Mouse (Mus musculus) liver, embryonic 16.5 days (tissue): ENCODE data around the gene Gde1. TPM values are rescaled to one million over a fixed set of nuclear protein-coding genes. Genes with fewer than 3 reads are reported as not detected.

Experiments used
- ATAC-seq: fragments of 200-750 bp; cut with Nextera tagmentation; 2 replicates; pipeline ENCODE4 v1.8.0; 2017; ENCODE audit warnings: low read depth, mild to moderate bottlenecking, moderate number of reproducible peaks, moderate library complexity
- H3K27ac ChIP-seq: fragments of 300-500 bp; sonication (generic); 2 replicates; pipeline ENCODE4 v1.5.1; 2014; ENCODE audit warnings: mild to moderate bottlenecking, low read length
- H3K27me3 ChIP-seq: fragments of 300-500 bp; sonication (generic); 2 replicates; pipeline ENCODE4 v1.6.1; 2014; ENCODE audit warnings: low read depth, low read length, mixed read lengths; ENCODE audit not compliant: control insufficient read depth, insufficient read depth
- H3K36me3 ChIP-seq: fragments of 300-500 bp; sonication (generic); 2 replicates; pipeline ENCODE4 v1.6.1; 2014; ENCODE audit warnings: mild to moderate bottlenecking; ENCODE audit not compliant: control insufficient read depth, insufficient read depth
- H3K4me1 ChIP-seq: fragments of 300-500 bp; sonication (generic); 2 replicates; pipeline ENCODE4 v1.6.1; 2014; ENCODE audit warnings: low read depth, low read length, mixed read lengths; ENCODE audit not compliant: control insufficient read depth
- H3K4me2 ChIP-seq: fragments of 300-500 bp; sonication (generic); 2 replicates; pipeline ENCODE4 v1.6.1; 2014; ENCODE audit warnings: low read depth, low read length, mixed read lengths
- H3K4me3 ChIP-seq: fragments of 300-500 bp; sonication (generic); 2 replicates; pipeline ENCODE4 v1.5.1; 2014; ENCODE audit warnings: low read depth, mild to moderate bottlenecking, low read length
- H3K9ac ChIP-seq: fragments of 300-500 bp; sonication (generic); 2 replicates; pipeline ENCODE4 v1.6.1; 2014; ENCODE audit warnings: low read depth, low read length
- H3K9me3 ChIP-seq: fragments of 300-500 bp; sonication (generic); replicated peaks from 2 replicates; pipeline ENCODE4 v1.6.1; 2016; ENCODE audit warnings: low read length; ENCODE audit not compliant: control insufficient read depth
- WGBS: fragments of 180-500 bp; shearing (Covaris S2); extraction: QIAGEN DNeasy Blood & Tissue Kit; methylation state at CpG from one replicate; pipeline ENCODE4 v1.1.7; 2014; ENCODE audit not compliant: insufficient replicate concordance; 5-methylcytosine and 5-hydroxymethylcytosine counted together
- polyA plus RNA-seq: library from polyadenylated mRNA; unstranded; fragments of >200 nt; fragmentation: Nextera tagmentation; extraction: Ambion mirVana; gene quantifications from 2 replicates; pipeline ENCODE4 v1.2.1, GENCODE M21; 2015

Gene Gde1
- polyA plus RNA-seq, 1 experiment from 2014 or later, result 37.9 TPM

- no peak for ATAC-seq
- Histone ChIP-seq H3K27ac (no peak overlapping the region), H3K4me2 (no peak overlapping the region), H3K4me3 (no peak overlapping the region), H3K9me3 (no peaks in the 10 kb centered on the region), H3K9ac (no peak overlapping the region), H3K27me3 (no peaks in the 10 kb centered on the region), H3K36me3 (no peaks in the 10 kb centered on the region), H3K4me1 (no peaks in the 10 kb centered on the region)
- WGBS, result 54% methylated on average over 6 of the region's 6 CpGs
These were observed 52.8 kb downstream of the Gde1 start for GRCm38 (mm10) chr7:118652572-118653295.

DNA sequence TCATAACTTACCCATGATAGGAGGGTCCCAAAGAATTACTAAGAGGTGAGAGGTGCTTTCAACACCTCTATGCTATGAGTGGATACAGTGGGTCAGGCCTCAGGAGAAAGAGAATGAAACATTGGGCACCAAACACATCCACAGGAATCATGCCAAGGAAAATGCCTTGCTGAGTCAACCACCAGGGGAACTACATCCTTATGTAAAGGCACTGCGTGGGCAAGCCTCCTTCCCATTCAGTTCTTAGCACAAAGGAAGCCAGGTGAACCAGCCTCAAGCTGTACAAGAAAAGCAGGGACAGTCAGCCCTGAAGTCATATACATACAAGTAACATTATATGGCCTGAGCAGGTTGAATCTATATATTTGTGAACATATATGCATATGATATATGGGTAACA is 54.7 kb downstream of the Gde1 start:
- H3K4me3 ChIP-seq, result no peak overlapping the region
- no peaks in the 10 kb centered on the region for H3K9me3 ChIP-seq
- no peak overlapping the region for H3K4me2 ChIP-seq
- 56% methylated on average over 1 of the region's 1 CpGs for WGBS
- no peak overlapping the region for H3K9ac ChIP-seq
- H3K27me3 ChIP-seq, result no peaks in the 10 kb centered on the region
- no peak overlapping the region for H3K27ac ChIP-seq
- no peaks in the 10 kb centered on the region for H3K4me1 ChIP-seq
- H3K36me3 ChIP-seq, result no peaks in the 10 kb centered on the region
- ATAC-seq, result no peak

- Histone ChIP-seq H3K4me2 (no peak overlapping the region), H3K9me3 (no peaks in the 10 kb centered on the region), H3K4me1 (no peaks in the 10 kb centered on the region), H3K27me3 (no peaks in the 10 kb centered on the region), H3K27ac (no peak overlapping the region), H3K36me3 (no peaks in the 10 kb centered on the region), H3K4me3 (no peak overlapping the region), H3K9ac (no peak overlapping the region)
- ATAC-seq, result no peak
- WGBS, result 52% methylated on average over 4 of the region's 4 CpGs
These were observed 55.5 kb downstream of the Gde1 start for GRCm38 (mm10) chr7:118650119-118650518.

DNA sequence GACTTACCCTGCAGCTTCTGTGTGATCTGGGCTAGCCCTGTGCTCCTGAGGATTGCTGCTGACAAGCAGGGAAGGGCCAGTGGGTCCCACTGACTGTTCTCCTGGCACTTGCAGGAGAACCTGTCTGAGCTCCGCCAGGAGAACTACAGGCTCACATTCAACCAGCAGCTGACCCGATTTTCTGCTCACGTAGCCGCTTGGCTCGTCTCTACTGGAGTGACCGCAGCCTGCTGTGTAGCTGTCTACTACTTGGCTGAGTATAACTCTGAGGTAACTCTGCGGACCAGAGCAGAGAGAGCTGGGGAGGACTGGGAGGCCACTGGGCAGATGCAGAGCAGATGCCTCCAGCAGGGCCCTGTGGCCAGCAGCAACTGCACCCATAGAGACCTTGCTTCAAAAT is 56.2 kb downstream of the Gde1 start:
- Histone ChIP-seq H3K9me3 (no peaks in the 10 kb centered on the region), H3K27ac (no peak overlapping the region), H3K9ac (no peak overlapping the region), H3K36me3 (no peaks in the 10 kb centered on the region), H3K27me3 (no peaks in the 10 kb centered on the region), H3K4me2 (no peak overlapping the region), H3K4me1 (no peaks in the 10 kb centered on the region), H3K4me3 (no peak overlapping the region)
- 56% methylated on average over 7 of the region's 7 CpGs for WGBS
- no peak for ATAC-seq

DNA sequence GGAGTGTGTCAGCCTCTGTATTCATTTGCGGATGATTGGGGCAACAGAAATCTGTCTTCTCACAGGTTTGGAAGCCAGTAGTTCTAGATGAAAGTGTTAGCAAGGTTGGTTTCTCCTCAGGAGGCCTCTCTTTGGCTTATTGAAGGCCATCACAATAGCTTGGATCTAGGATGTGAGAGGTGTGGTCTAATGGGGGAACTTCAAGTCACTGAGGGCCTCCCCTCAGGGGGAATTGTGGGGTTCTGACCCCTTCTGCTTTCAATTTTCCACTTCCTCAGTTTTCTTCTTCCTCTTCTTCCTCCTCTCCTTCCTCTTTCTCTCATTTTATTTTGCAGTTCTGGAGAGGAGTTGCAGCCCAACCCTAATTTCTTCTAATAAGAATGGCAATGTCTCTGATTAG is 59.3 kb downstream of the Gde1 start:
- H3K36me3 ChIP-seq, result no peaks in the 10 kb centered on the region
- no peaks in the 10 kb centered on the region for H3K4me1 ChIP-seq
- H3K27ac ChIP-seq, result no peak overlapping the region
- H3K27me3 ChIP-seq, result no peaks in the 10 kb centered on the region
- H3K4me2 ChIP-seq, result no peak overlapping the region
- ATAC-seq, result no peak
- H3K4me3 ChIP-seq, result no peak overlapping the region
- H3K9ac ChIP-seq, result no peak overlapping the region
- H3K9me3 ChIP-seq, result no peaks in the 10 kb centered on the region
- 63% methylated on average over 1 of the region's 1 CpGs for WGBS

Other genes starting within 250 kb of the Gde1 start
- gene Itpripl2, start 213.8 kb downstream of the Gde1 start, polyA plus RNA-seq, result 0.96 and 1.0 TPM in 2 replicates
- 31.5 and 32.7 TPM in 2 replicates for gene Coq7, start 172.4 kb downstream of the Gde1 start, polyA plus RNA-seq
- 0.26 and 0.53 TPM in 2 replicates for gene Tmc7, start 121.0 kb downstream of the Gde1 start, polyA plus RNA-seq
- 0.05 and 0.28 TPM in 2 replicates for gene Tmc5, start 108.5 kb downstream of the Gde1 start, polyA plus RNA-seq
- gene Ccp110, start 6.8 kb upstream of the Gde1 start, polyA plus RNA-seq, result 8.3 and 8.9 TPM in 2 replicates
- gene Vps35l, start 34.4 kb upstream of the Gde1 start, polyA plus RNA-seq, result 29.9 and 31.3 TPM in 2 replicates
- gene Iqck, start 150.0 kb upstream of the Gde1 start, polyA plus RNA-seq, result 0.26 and 0.27 TPM in 2 replicates
- 23.2 and 25.8 TPM in 2 replicates for gene Knop1, start 150.5 kb upstream of the Gde1 start, polyA plus RNA-seq